Mouse (Mus musculus) hindbrain, embryonic 14.5 days (tissue): ENCODE data around the gene Fam102b. TPM values are rescaled to one million over a fixed set of nuclear protein-coding genes. Genes with fewer than 3 reads are reported as not detected.

Experiments
- ATAC-seq: fragments of 200-750 bp; cut with Nextera tagmentation; 2 replicates; pipeline ENCODE4 v1.8.0; 2017; ENCODE audit warnings: moderate number of reproducible peaks, mild to moderate bottlenecking, moderate TSS enrichment, moderate library complexity; ENCODE audit not compliant: low FRiP score
- DNase-seq: peaks from one replicate; pipeline ENCODE4 v3.0.0-alpha.2; 2015; ENCODE audit warnings: low spot score
- H3K27ac ChIP-seq: fragments of 300-500 bp; sonication (generic); 2 replicates; pipeline ENCODE4 v1.5.1; 2014; ENCODE audit warnings: mild to moderate bottlenecking, moderate library complexity
- H3K27me3 ChIP-seq: fragments of 300-500 bp; sonication (generic); 2 replicates; pipeline ENCODE4 v1.6.1; 2014; ENCODE audit warnings: mild to moderate bottlenecking, low read length, mixed read lengths; ENCODE audit not compliant: control insufficient read depth, insufficient read depth
- H3K36me3 ChIP-seq: fragments of 300-500 bp; sonication (generic); replicated peaks from 2 replicates; pipeline ENCODE4 v1.6.1; 2014; ENCODE audit not compliant: control insufficient read depth, insufficient read depth
- H3K4me1 ChIP-seq: fragments of 300-500 bp; sonication (generic); replicated peaks from 2 replicates; pipeline ENCODE4 v1.6.1; 2014; ENCODE audit warnings: antibody characterized with exemption, low read length, mixed read lengths; ENCODE audit not compliant: control insufficient read depth, insufficient read depth
- H3K4me2 ChIP-seq: fragments of 300-500 bp; sonication (generic); replicated peaks from 2 replicates; pipeline ENCODE4 v1.6.1; 2014; ENCODE audit warnings: mild to moderate bottlenecking, moderate library complexity
- H3K4me3 ChIP-seq: fragments of 300-500 bp; sonication (generic); replicated peaks from 2 replicates; pipeline ENCODE4 v1.5.1; 2014; ENCODE audit warnings: mild to moderate bottlenecking, low read length
- H3K9ac ChIP-seq: fragments of 300-500 bp; sonication (generic); 2 replicates; pipeline ENCODE4 v1.6.1; 2014
- H3K9me3 ChIP-seq: fragments of 300-500 bp; sonication (generic); 2 replicates; pipeline ENCODE4 v1.6.1; 2016; ENCODE audit warnings: low read length; ENCODE audit not compliant: control insufficient read depth
- WGBS: fragments of 180-500 bp; shearing (Covaris S2); extraction: QIAGEN DNeasy Blood & Tissue Kit; methylation state at CpG from one replicate; pipeline ENCODE4 v1.1.7; 2014; 5-methylcytosine and 5-hydroxymethylcytosine counted together
- polyA plus RNA-seq: library from polyadenylated mRNA; unstranded; fragments of >200 nt; fragmentation: Nextera tagmentation; extraction: Ambion mirVana; gene quantifications from 2 replicates; pipeline ENCODE4 v1.2.1, GENCODE M21; 2014

Fam102b gene
- polyA plus RNA-seq, 1 experiment from 2014 or later: 20.9 TPM

DNA sequence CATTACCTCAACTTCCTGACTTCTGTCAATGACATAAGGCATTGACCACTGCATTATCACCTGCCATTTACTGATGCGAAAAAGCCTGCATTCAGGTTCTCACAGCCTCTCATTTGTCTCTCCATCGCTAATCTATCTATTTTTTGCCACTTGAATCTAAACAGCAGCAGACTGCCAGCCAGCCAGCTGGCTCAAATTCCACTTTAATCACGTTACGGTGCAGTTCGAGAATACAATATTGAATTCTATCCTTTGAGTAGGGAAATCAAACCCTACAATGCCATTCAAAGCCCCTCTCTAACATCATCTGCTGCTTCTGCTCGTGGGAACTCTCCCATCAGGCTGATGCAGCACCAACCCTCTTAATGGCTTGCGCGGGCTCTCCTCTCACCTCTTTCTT is 4.3 kb downstream of the Fam102b start:
- no peaks in the 10 kb centered on the region for H3K27me3 ChIP-seq
- H3K4me3 ChIP-seq: no peak overlapping the region
- H3K27ac ChIP-seq: no peak overlapping the region
- H3K4me2 ChIP-seq: peak overlapping the region; percentile 8; the same call in 1 of the 2 replicates
- no peak for ATAC-seq
- no peaks in the 10 kb centered on the region for H3K36me3 ChIP-seq
- H3K4me1 ChIP-seq: peaks cover 28% of the 10 kb centered on the region
- no peaks in the 10 kb centered on the region for H3K9me3 ChIP-seq
- no peak overlapping the region for H3K9ac ChIP-seq
- WGBS: 52% methylated on average over 8 of the region's 8 CpGs
- peak; percentile 31 for DNase-seq

DNA sequence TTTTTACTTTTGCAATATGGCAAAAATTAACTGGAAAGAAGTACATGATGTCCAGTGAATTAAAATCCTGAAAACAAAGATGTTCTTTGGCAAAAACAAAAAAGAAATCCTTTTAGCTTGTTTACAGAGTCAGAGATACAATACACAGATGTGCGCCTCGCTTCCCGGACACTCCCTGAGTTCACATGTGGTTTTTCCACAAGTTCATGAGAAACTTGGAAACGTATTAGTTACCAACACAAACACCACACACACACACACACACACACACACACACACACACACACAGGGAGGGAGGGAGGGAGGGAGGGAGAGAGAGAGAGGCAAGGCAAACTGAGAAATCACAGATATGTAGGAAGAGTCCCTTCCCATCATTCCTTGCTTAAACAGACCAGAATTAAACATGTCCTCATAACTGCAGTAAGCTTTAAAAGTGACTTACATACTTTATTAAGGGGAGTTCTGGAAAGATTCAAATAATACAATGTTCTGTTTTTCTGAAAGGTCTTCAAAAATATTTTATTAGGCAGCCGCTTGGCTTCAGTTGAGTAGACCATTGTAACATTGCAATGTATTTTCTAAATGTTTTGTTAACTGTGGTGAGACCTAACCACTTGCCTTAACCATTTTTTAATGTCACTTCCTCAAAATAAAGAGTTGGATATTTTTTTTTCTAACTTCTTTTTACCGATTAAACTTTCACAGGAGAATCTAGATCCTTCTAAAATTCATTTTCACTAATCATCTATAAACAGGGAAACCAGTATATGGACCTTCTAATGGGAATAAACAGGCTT is 5.5 kb downstream of the Fam102b start:
- ATAC-seq: no peak

DNA sequence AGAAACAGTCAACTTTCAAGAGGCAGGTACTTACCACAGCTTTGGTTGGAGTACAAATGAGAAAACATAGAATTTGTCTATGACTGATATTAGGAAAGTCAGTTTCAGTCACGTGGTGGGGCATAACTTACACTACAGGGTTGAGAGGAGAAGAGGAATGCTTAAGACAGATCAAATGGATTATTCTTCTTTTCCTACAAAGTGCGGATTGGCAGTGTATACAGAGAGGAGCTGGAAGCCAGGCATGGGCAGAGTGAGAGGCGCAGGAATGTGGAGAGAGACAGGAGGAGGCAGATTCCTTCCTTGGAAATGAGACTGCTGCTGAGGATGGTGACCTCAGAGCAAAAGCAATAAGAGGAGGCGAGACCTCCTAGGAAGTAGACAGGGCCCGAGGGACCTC is 9.1 kb downstream of the Fam102b start:
- Histone ChIP-seq H3K27me3 (no peaks in the 10 kb centered on the region), H3K9me3 (no peaks in the 10 kb centered on the region), H3K27ac (no peak overlapping the region), H3K36me3 (no peaks in the 10 kb centered on the region), H3K4me2 (no peak overlapping the region), H3K4me3 (no peak overlapping the region), H3K9ac (no peak overlapping the region), H3K4me1 (peaks cover 10% of the 10 kb centered on the region)
- ATAC-seq (no peak), DNase-seq (no peak)
- WGBS: 89% methylated on average over 5 of the region's 5 CpGs

More for the DNA sequence above, 5.5 kb downstream of the Fam102b start:
- H3K9ac ChIP-seq: no peak overlapping the region
- H3K4me3 ChIP-seq: no peak overlapping the region
- peaks cover 28% of the 10 kb centered on the region for H3K4me1 ChIP-seq
- WGBS: 92% methylated on average over 6 of the region's 6 CpGs
- no peaks in the 10 kb centered on the region for H3K9me3 ChIP-seq
- H3K36me3 ChIP-seq: no peaks in the 10 kb centered on the region
- no peak overlapping the region for H3K4me2 ChIP-seq
- H3K27ac ChIP-seq: no peak overlapping the region
- H3K27me3 ChIP-seq: no peaks in the 10 kb centered on the region
- DNase-seq: no peak

DNA sequence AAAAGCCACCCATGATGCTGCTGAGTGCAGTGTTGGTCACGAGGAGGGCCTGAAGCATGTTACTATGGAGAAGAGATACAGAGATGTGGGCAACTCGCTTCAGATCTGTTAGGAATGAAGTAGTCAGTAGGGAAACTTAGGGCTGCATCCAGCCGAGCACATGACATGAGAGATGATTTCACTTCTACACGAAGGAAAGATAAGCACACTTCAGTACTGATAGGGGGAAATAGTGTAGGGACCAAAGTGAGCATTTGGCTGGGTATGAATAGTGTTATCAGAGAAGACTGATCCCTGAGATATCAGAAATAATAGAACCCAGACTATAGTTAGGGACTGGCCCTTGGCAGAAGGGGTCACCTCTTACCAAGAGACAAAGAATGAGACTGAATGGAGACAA is 14.8 kb downstream of the Fam102b start:
- no peaks in the 10 kb centered on the region for H3K36me3 ChIP-seq
- no peak overlapping the region for H3K4me3 ChIP-seq
- no peak for ATAC-seq
- no peaks in the 10 kb centered on the region for H3K9me3 ChIP-seq
- H3K4me1 ChIP-seq: no peaks in the 10 kb centered on the region
- no peak overlapping the region for H3K9ac ChIP-seq
- no peaks in the 10 kb centered on the region for H3K27me3 ChIP-seq
- no peak overlapping the region for H3K4me2 ChIP-seq
- H3K27ac ChIP-seq: no peak overlapping the region
- DNase-seq: no peak
- WGBS: 83% methylated on average over 4 of the region's 4 CpGs

DNA sequence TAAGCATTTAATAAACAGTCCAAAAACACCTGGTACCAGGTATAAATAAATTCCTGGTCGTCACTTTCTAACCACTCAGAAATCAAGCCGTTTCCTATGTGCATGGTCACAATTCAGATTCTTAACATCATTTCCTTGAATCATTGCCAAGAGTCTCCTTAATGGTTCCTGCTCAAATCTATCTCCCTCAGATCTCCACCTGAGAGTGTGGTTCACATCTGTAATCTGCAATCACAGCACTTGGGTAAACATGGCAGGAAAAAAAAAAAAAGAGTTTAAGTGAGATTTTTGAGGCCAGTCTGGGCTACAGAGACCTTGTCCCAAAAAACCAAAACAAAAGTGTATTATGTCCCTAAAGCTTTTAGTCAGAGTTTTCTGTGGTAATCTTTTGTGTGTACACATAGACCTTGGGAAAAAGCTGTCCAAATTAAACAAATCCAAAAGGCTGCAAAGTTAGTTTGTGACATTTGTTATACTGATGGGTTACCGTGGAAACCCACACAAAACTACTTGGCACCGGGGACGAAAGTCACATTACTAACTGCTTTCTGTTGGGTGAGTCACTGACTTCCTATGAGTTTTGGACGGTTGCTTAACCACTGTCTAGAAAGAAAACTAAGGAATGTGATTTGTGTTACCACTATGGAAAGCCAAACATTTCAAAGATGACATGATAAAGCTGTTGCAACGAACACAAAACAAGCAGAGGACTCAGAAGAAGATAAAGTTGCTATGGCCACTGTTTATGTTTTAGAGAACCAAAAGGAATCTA is 16.7 kb downstream of the Fam102b start:
- Histone ChIP-seq H3K4me1 (no peaks in the 10 kb centered on the region), H3K27ac (no peak overlapping the region), H3K4me3 (no peak overlapping the region), H3K9me3 (no peaks in the 10 kb centered on the region), H3K36me3 (no peaks in the 10 kb centered on the region), H3K9ac (no peak overlapping the region), H3K27me3 (no peaks in the 10 kb centered on the region), H3K4me2 (no peak overlapping the region)
- 62% methylated on average over 7 of the region's 7 CpGs for WGBS
- DNase-seq: peak; percentile 36
- no peak for ATAC-seq

DNA sequence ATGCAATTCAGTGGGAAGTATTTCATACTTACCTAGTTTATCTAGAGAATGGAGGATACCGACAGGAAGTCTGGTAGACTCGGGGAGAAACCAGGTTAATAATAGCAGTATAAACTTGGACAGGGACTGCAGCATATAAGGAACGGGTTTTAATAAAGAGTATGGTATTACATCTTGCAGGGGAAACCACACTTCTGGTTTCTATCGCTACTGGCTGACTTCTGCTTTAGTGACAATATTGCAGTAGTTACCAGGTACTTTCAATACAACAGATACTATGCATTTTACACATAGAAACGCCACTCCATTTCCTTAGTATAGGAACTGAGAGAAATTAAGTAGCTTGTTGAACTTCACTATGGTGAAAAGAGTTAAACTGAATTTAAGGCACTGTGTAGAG is 19.2 kb downstream of the Fam102b start:
- Histone ChIP-seq H3K9me3 (no peaks in the 10 kb centered on the region), H3K27me3 (no peaks in the 10 kb centered on the region), H3K9ac (no peak overlapping the region), H3K4me2 (no peak overlapping the region), H3K4me1 (no peaks in the 10 kb centered on the region), H3K36me3 (no peaks in the 10 kb centered on the region), H3K27ac (no peak overlapping the region), H3K4me3 (no peak overlapping the region)
- ATAC-seq (no peak), DNase-seq (no peak)
- 93% methylated on average over 5 of the region's 5 CpGs for WGBS

DNA sequence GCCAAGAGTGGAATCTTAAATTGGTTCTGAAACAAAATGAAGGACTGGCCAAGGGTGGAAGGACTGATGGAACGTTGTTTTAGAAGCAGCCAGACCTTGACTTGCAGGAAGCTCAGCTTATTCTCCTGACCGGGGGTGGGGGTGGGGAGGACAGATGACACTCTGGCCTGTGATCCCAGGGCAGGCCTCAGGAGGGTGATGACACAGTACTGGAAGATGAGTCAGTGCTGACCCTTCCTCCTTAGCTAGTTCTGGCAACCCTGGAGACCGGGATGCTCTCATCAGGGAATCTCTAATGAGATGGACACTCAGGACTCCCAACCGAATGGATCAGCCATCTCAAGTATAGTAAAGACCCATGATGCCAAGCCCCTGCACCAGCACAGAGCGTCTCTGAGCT is 21.6 kb downstream of the Fam102b start:
- no peak overlapping the region for H3K4me2 ChIP-seq
- no peak overlapping the region for H3K9ac ChIP-seq
- no peaks in the 10 kb centered on the region for H3K4me1 ChIP-seq
- H3K4me3 ChIP-seq: no peak overlapping the region
- H3K27me3 ChIP-seq: no peaks in the 10 kb centered on the region
- H3K27ac ChIP-seq: no peak overlapping the region
- H3K36me3 ChIP-seq: peaks cover 18% of the 10 kb centered on the region
- ATAC-seq: no peak
- WGBS: 75% methylated on average over 5 of the region's 5 CpGs
- no peaks in the 10 kb centered on the region for H3K9me3 ChIP-seq
- DNase-seq: no peak

DNA sequence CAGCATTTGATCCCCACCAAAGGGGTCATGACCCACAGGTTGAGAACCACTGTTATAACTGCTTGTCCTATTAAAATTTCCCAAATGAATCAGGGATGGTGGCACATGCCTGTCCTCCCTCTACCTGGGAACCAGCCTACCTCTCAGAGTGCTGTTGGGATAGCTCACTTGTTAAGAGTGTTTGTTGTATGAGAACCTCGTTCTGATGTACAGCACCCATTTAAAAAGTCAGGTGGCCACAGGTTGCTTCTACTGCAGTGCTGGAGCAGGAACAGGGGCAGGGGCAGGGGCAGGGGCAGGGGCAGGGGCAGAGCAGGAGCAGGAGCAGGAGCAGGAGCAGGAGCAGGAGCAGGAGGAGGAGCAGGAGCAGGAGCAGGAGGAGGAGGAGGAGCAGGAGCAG is 28.2 kb downstream of the Fam102b start:
- no peak for ATAC-seq
- no peak overlapping the region for H3K27ac ChIP-seq
- H3K4me1 ChIP-seq: no peaks in the 10 kb centered on the region
- H3K4me2 ChIP-seq: no peak overlapping the region
- no peaks in the 10 kb centered on the region for H3K27me3 ChIP-seq
- no peaks in the 10 kb centered on the region for H3K9me3 ChIP-seq
- peaks cover 26% of the 10 kb centered on the region for H3K36me3 ChIP-seq
- H3K9ac ChIP-seq: no peak overlapping the region
- no peak overlapping the region for H3K4me3 ChIP-seq
- WGBS: 81% methylated on average over 1 of the region's 1 CpGs
- no peak for DNase-seq

DNA sequence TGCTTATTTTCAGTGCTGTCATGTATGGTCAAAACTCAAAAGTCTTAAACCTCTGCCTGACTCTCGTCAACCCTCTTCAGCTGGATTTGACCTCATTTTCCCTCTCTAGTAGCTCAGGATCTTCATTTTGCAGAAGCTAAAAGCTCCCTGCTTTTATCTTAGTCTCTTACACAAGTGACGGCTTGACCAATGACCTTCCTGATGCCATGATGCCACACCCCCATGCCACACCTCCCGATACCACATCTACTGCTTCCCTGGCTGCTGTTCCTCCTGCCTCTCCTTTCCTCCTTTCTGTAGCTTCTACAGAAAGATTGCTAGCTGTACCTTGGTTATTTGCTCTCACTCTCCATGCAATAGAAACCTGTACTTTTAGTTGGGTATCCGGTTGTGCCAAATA is 29.6 kb downstream of the Fam102b start:
- Histone ChIP-seq H3K36me3 (peaks cover 25% of the 10 kb centered on the region), H3K27ac (no peak overlapping the region), H3K4me3 (no peak overlapping the region), H3K4me2 (no peak overlapping the region), H3K27me3 (no peaks in the 10 kb centered on the region), H3K9me3 (no peaks in the 10 kb centered on the region), H3K4me1 (no peaks in the 10 kb centered on the region), H3K9ac (no peak overlapping the region)
- ATAC-seq (no peak), DNase-seq (no peak)
- WGBS: 78% methylated on average over 4 of the region's 4 CpGs
